Mouse (Mus musculus) layer of hippocampus, adult 8-10 months (tissue): Measurements from ENCODE around the gene Kif5a. TPM values are rescaled to one million over a fixed set of nuclear protein-coding genes. Genes with fewer than 3 reads are reported as not detected.
A peak's percentile ranks its signal among the peaks of the same experiment; 100 is the strongest.
"Not testable (repeated sequence)": the region's sequence is repeated elsewhere in the genome, so short reads cannot be mapped to it uniquely, and the experiment has no call there.

Experiments
- DNase-seq, 2 experiments: peaks; one replicate each; pipeline ENCODE4 v3.0.0; 2022; ENCODE audit warnings: low spot score in 2 of 2
- total RNA-seq, 4 experiments: library from RNA; stranded (reverse); gene quantifications; 2 replicates each; pipeline ENCODE4 v1.2.4; 2022

Kif5a gene
- 100 to 1,000 TPM; 807 to 850 (median 831) TPM for total RNA-seq

GRCm38 (mm10) chr10:127262548-127263398 lies at the start of gene Kif5a:
Gene Kif5a (minus strand): TSS chr10:127263348.
- peak in 1 of 2 experiments; percentile 66 for DNase-seq

GRCm38 (mm10) chr10:127312858-127313257 lies 49.7 kb upstream of the Kif5a start:
- no peak for DNase-seq

GRCm38 (mm10) chr10:127312356-127312676 lies 49.2 kb upstream of the Kif5a start:
- peak; percentile 57 to 82 for DNase-seq

GRCm38 (mm10) chr10:127311476-127312355 lies 48.6 kb upstream of the Kif5a start, which contains the start of gene Mars:
Gene Mars (minus strand): TSS chr10:127311786.
- peak; percentile 95 for DNase-seq

- DNase-seq = no peak
Observed at GRCm38 (mm10) chr10:127310523-127311475, 47.7 kb upstream of the Kif5a start.

- not testable (repeated sequence) for DNase-seq
Observed at GRCm38 (mm10) chr10:127309167-127309566, 46.0 kb upstream of the Kif5a start.

- DNase-seq = no peak
Observed at GRCm38 (mm10) chr10:127303136-127303535, 40.0 kb upstream of the Kif5a start.

- DNase-seq = no peak
Observed at GRCm38 (mm10) chr10:127300361-127300760, 37.2 kb upstream of the Kif5a start.

GRCm38 (mm10) chr10:127297015-127297871 lies 34.1 kb upstream of the Kif5a start:
- no peak for DNase-seq

- no peak for DNase-seq
Observed at GRCm38 (mm10) chr10:127295986-127296794, 33.0 kb upstream of the Kif5a start.

- DNase-seq = no peak
Observed at GRCm38 (mm10) chr10:127294895-127295510, 31.9 kb upstream of the Kif5a start.

GRCm38 (mm10) chr10:127293590-127294113 lies 30.5 kb upstream of the Kif5a start:
- DNase-seq = no peak

- no peak for DNase-seq
Observed at GRCm38 (mm10) chr10:127292987-127293538, 29.9 kb upstream of the Kif5a start.

- DNase-seq = no peak
Observed at GRCm38 (mm10) chr10:127291881-127292638, 28.9 kb upstream of the Kif5a start.

- DNase-seq = no peak
Observed at GRCm38 (mm10) chr10:127290930-127291880, 28.1 kb upstream of the Kif5a start.

- DNase-seq = peak; percentile 100
Observed at GRCm38 (mm10) chr10:127290307-127290929, 27.3 kb upstream of the Kif5a start.
